Mouse (Mus musculus): ENCODE measurements around the gene Por.

GRCm38 (mm10) chr5:135672980-135673379, 3.1 kb downstream of the Por start:
- TF ChIP-seq CTCF (IDR thresholded peaks at IDR 0.05) (no peak), EP300 (IDR thresholded peaks at IDR 0.05) (no peak)
